Comparison of ENCODE assay signal across 34 mouse cellular contexts in genomic region chr2:181548682-181549081, GRCm38 (mm10). TPM values are rescaled to one million over a fixed set of nuclear protein-coding genes. Genes with fewer than 3 reads are reported as not detected.
DNase-seq lines count a peak whose midpoint lies in the region; ATAC-seq and TF ChIP-seq lines count a peak whose summit lies in the region.
"Had no signal": no experiment of that assay in that cellular context is flagged by ENCODE, and none has a peak within 500 bp of the region (broad histone marks: within the 10 kb centered on the region; RNA-seq: fewer than 3 reads in every experiment).

No protein-coding gene starts in this region.

- H3K9ac ChIP-seq in heart, embryonic 14.5 days (ENCODE audit: low read length) = no peak overlapping the region
- no peak overlapping the region for H3K9ac ChIP-seq in lung, embryonic 15.5 days
- H3K9ac ChIP-seq: forebrain, embryonic 13.5 days; heart, embryonic 13.5 days; hindbrain, embryonic 15.5 days; liver, embryonic 12.5 days; liver, postnatal 0 days; neural tube, embryonic 13.5 days had no signal

- no peak overlapping the region for H3K4me3 ChIP-seq in heart, embryonic 14.5 days (ENCODE audit: control insufficient read depth in 1 of 2, insufficient read depth in 1 of 2, low read depth in 1 of 2, low read length in 2 of 2)
- H3K4me3 ChIP-seq in lung, embryonic 15.5 days = no peak overlapping the region
- H3K4me3 ChIP-seq in lung, adult 2 months (replicated peaks; ENCODE audit: extremely low read depth, low read depth, low read length) = no peak overlapping the region
- no peak overlapping the region for H3K4me3 ChIP-seq in bone marrow, adult 2 months (replicated peaks; ENCODE audit: control insufficient read depth, low read depth, low read length)
- H3K4me3 ChIP-seq: forebrain, embryonic 13.5 days; heart, adult 2 months; heart, embryonic 13.5 days; hindbrain, embryonic 10.5 days; hindbrain, embryonic 15.5 days; liver, embryonic 12.5 days; midbrain, embryonic 10.5 days; neural tube, embryonic 13.5 days had no signal

- no peaks in the 10 kb centered on the region for H3K27me3 ChIP-seq in heart, embryonic 14.5 days (ENCODE audit: control insufficient read depth, insufficient read depth, low read length)
- H3K27me3 ChIP-seq in lung, embryonic 15.5 days = no peaks in the 10 kb centered on the region
- H3K27me3 ChIP-seq: forebrain, embryonic 13.5 days; heart, embryonic 13.5 days; hindbrain, embryonic 15.5 days; liver, embryonic 12.5 days; neural tube, embryonic 13.5 days had no signal

- 0 out of 2 replicates have a peak, but pooled peaks have one; percentile 4 for ATAC-seq in heart, embryonic 14.5 days (ENCODE audit: insufficient number of reproducible peaks, insufficient read depth, low FRiP score, low read depth)
- 0 out of 2 replicates have a peak, but pooled peaks have one; percentile 31 for ATAC-seq in lung, embryonic 15.5 days (ENCODE audit: borderline replicate concordance, extremely low read depth, low FRiP score, low TSS enrichment)
- ATAC-seq in granulocyte monocyte progenitor cell, adult 5-6 weeks (replicated peaks; ENCODE audit: poor library complexity, severe bottlenecking) = peak; percentile 25; the same call in 1 of the 2 replicates
- ATAC-seq: forebrain, embryonic 13.5 days; inflammation-experienced regulatory T-cells, adult 6 months; liver, embryonic 12.5 days; liver, postnatal 0 days had no signal

- DNase-seq in heart, adult 8-10 months (ENCODE audit: low spot score) = no peak
- DNase-seq in lung, adult 2 months = no peak
- no peak for DNase-seq in layer of hippocampus, postnatal 14 days (ENCODE audit: low spot score in 2 of 2)
- DNase-seq in cerebellum, postnatal 36 days = no peak
- DNase-seq: adrenal gland, postnatal 25 days; cerebellum, adult 2 months; cerebellum, postnatal 14 days; embryo, embryonic 11 days; gastrocnemius, postnatal 14 days; heart, adult 2 months; heart, postnatal 14 days; kidney, adult 18-20 months; kidney, postnatal 4 days; layer of hippocampus, postnatal 36 days; left cerebral cortex, postnatal 4 days; liver, postnatal 0 days; lung, postnatal 10 days; retina, postnatal 1 day; right cerebral cortex, postnatal 14 days; thymus, adult 18-20 months; thymus, postnatal 4 days had no signal

- no peak overlapping the region for H3K27ac ChIP-seq in heart, embryonic 14.5 days (replicated peaks in 1 of 2; ENCODE audit: control insufficient read depth in 1 of 2, insufficient read depth in 1 of 2, low read depth in 2 of 2, low read length in 2 of 2)
- H3K27ac ChIP-seq in lung, embryonic 15.5 days = no peak overlapping the region
- peak overlapping the region; percentile 46; the same call in 1 of the 2 replicates for H3K27ac ChIP-seq in bone marrow, adult 2 months (ENCODE audit: control insufficient read depth, insufficient read depth, low read depth, low read length, poor library complexity)
- H3K27ac ChIP-seq: forebrain, embryonic 13.5 days; heart, adult 2 months; heart, embryonic 13.5 days; hindbrain, embryonic 10.5 days; hindbrain, embryonic 15.5 days; liver, embryonic 12.5 days; midbrain, embryonic 10.5 days; neural tube, embryonic 13.5 days; stomach, postnatal 0 days had no signal

- no peak for TF ChIP-seq CTCF in lung, adult 2 months (IDR thresholded peaks at IDR 0.05; ENCODE audit: insufficient read depth, low read length)
- TF ChIP-seq CTCF in bone marrow, adult 2 months (IDR thresholded peaks at IDR 0.05; ENCODE audit: control insufficient read depth, insufficient read depth, low read length) = no peak

- TF ChIP-seq POLR2A in lung, adult 2 months (IDR thresholded peaks at IDR 0.05; ENCODE audit: borderline replicate concordance, extremely low read depth, low read depth, low read length) = no peak
- TF ChIP-seq POLR2A in bone marrow, adult 2 months (IDR thresholded peaks at IDR 0.05; ENCODE audit: borderline replicate concordance, control insufficient read depth, low read depth, low read length) = no peak

- H3K4me1 ChIP-seq in heart, embryonic 14.5 days (ENCODE audit: control insufficient read depth in 2 of 2, insufficient read depth in 2 of 2, low read length in 2 of 2) = no peaks in the 10 kb centered on the region
- H3K4me1 ChIP-seq in lung, embryonic 15.5 days = no peaks in the 10 kb centered on the region
- H3K4me1 ChIP-seq in lung, adult 2 months (ENCODE audit: control insufficient read depth, insufficient read depth, low read length) = no peaks in the 10 kb centered on the region; the same call in 1 of the 2 replicates
- peaks cover 7% of the 10 kb centered on the region for H3K4me1 ChIP-seq in bone marrow, adult 2 months (ENCODE audit: control insufficient read depth, insufficient read depth, low read length)
- H3K4me1 ChIP-seq: forebrain, embryonic 13.5 days; hindbrain, embryonic 10.5 days; hindbrain, embryonic 15.5 days; midbrain, embryonic 10.5 days; neural tube, embryonic 13.5 days had no signal

- H3K9me3 ChIP-seq in heart, embryonic 14.5 days (ENCODE audit: control insufficient read depth, low read length) = no peaks in the 10 kb centered on the region
- no peaks in the 10 kb centered on the region for H3K9me3 ChIP-seq in lung, embryonic 15.5 days
- H3K9me3 ChIP-seq: forebrain, embryonic 13.5 days; heart, embryonic 13.5 days; hindbrain, embryonic 10.5 days; hindbrain, embryonic 15.5 days; liver, embryonic 12.5 days; midbrain, embryonic 10.5 days; neural tube, embryonic 13.5 days had no signal

- WGBS in heart, embryonic 14.5 days = 51% methylated on average over 5 of the region's 5 CpGs
- 77% methylated on average over 5 of the region's 5 CpGs for WGBS in lung, embryonic 15.5 days
- WGBS in lung, adult 2 months = 77% methylated on average over 5 of the region's 5 CpGs
- 72% methylated on average over 5 of the region's 5 CpGs for WGBS in bone marrow, adult 2 months

- H3K4me2 ChIP-seq in heart, embryonic 14.5 days (ENCODE audit: low read length) = no peak overlapping the region
- H3K4me2 ChIP-seq in lung, embryonic 15.5 days = no peak overlapping the region
- H3K4me2 ChIP-seq: forebrain, embryonic 13.5 days; heart, embryonic 13.5 days; hindbrain, embryonic 15.5 days; liver, embryonic 12.5 days; neural tube, embryonic 13.5 days had no signal

- peaks cover 76% of the 10 kb centered on the region for H3K36me3 ChIP-seq in heart, embryonic 14.5 days (ENCODE audit: control insufficient read depth, insufficient read depth, low read length)
- peaks cover 65% of the 10 kb centered on the region for H3K36me3 ChIP-seq in lung, embryonic 15.5 days

RNA-seq across cellular contexts. Expression of gene Dnajc5, which starts 28.4 kb away (rescaled TPM):
- 69.8 and 81.3 TPM in 2 replicates for polyA plus RNA-seq in heart, embryonic 14.5 days (2014; fragmentation: Nextera tagmentation; extraction: Ambion mirVana)
- 10 to 100 TPM; 57.8 to 71.4 (median 65.0) TPM for total RNA-seq in heart, adult 8-10 months (2022)
- polyA plus RNA-seq in lung, embryonic 15.5 days (2015; fragmentation: Nextera tagmentation; extraction: Ambion mirVana) = 84.8 and 87.4 TPM in 2 replicates
- 47.4 and 76.4 TPM in 2 replicates for polyA plus RNA-seq in lung, adult 2 months (2012; rRNA removed)
- 24.4 and 43.8 TPM in 2 replicates for polyA plus RNA-seq in bone marrow, adult 2 months (2011; ENCODE audit: insufficient read depth, insufficient read length, low replicate concordance, missing spikeins)
- 43.8 and 47.1 TPM in 2 replicates for total RNA-seq in granulocyte monocyte progenitor cell, adult 5-6 weeks (2014; fragmentation: Nextera tagmentation)
- 46.4 and 54.5 TPM in 2 replicates for total RNA-seq in granulocyte monocyte progenitor cell, adult 5-6 weeks (2017)
- 100 to 1,000 TPM; 271 to 275 TPM for total RNA-seq in layer of hippocampus, postnatal 14 days (2021)

RNA-seq across cellular contexts. Expression of gene Uckl1, which starts 36.0 kb away (rescaled TPM):
- 72.1 and 72.2 TPM in 2 replicates for polyA plus RNA-seq in heart, embryonic 14.5 days (2014; fragmentation: Nextera tagmentation; extraction: Ambion mirVana)
- 10 to 100 TPM; 26.8 to 39.2 (median 35.0) TPM for total RNA-seq in heart, adult 8-10 months (2022)
- 41.4 and 51.2 TPM in 2 replicates for polyA plus RNA-seq in lung, embryonic 15.5 days (2015; fragmentation: Nextera tagmentation; extraction: Ambion mirVana)
- polyA plus RNA-seq in lung, adult 2 months (2012; rRNA removed) = 121 and 128 TPM in 2 replicates
- 36.5 and 129 TPM in 2 replicates for polyA plus RNA-seq in bone marrow, adult 2 months (2011; ENCODE audit: insufficient read depth, insufficient read length, low replicate concordance, missing spikeins)
- total RNA-seq in granulocyte monocyte progenitor cell, adult 5-6 weeks (2014; fragmentation: Nextera tagmentation) = 118 and 128 TPM in 2 replicates
- total RNA-seq in granulocyte monocyte progenitor cell, adult 5-6 weeks (2017) = 41.5 and 54.1 TPM in 2 replicates
- 10 to 100 TPM; 52.0 to 53.1 TPM for total RNA-seq in layer of hippocampus, postnatal 14 days (2021)

RNA-seq across cellular contexts. Expression of gene Prpf6, which starts 43.0 kb away (rescaled TPM):
- 41.1 and 43.0 TPM in 2 replicates for polyA plus RNA-seq in heart, embryonic 14.5 days (2014; fragmentation: Nextera tagmentation; extraction: Ambion mirVana)
- 10 to 100 TPM; 34.3 to 42.6 (median 35.0) TPM for total RNA-seq in heart, adult 8-10 months (2022)
- 60.8 and 61.9 TPM in 2 replicates for polyA plus RNA-seq in lung, embryonic 15.5 days (2015; fragmentation: Nextera tagmentation; extraction: Ambion mirVana)
- polyA plus RNA-seq in lung, adult 2 months (2012; rRNA removed) = 14.1 and 21.5 TPM in 2 replicates
- 15.7 and 27.7 TPM in 2 replicates for polyA plus RNA-seq in bone marrow, adult 2 months (2011; ENCODE audit: insufficient read depth, insufficient read length, low replicate concordance, missing spikeins)
- total RNA-seq in granulocyte monocyte progenitor cell, adult 5-6 weeks (2014; fragmentation: Nextera tagmentation) = 30.8 and 35.2 TPM in 2 replicates
- total RNA-seq in granulocyte monocyte progenitor cell, adult 5-6 weeks (2017) = 68.8 and 71.6 TPM in 2 replicates
- total RNA-seq in layer of hippocampus, postnatal 14 days (2021) = 10 to 100 TPM; 51.2 to 55.5 TPM

RNA-seq across cellular contexts. Expression of gene Zfp512b, which starts 43.9 kb away (rescaled TPM):
- 29.3 and 32.0 TPM in 2 replicates for polyA plus RNA-seq in heart, embryonic 14.5 days (2014; fragmentation: Nextera tagmentation; extraction: Ambion mirVana)
- 10 to 100 TPM; 11.0 to 18.7 (median 14.0) TPM for total RNA-seq in heart, adult 8-10 months (2022)
- 48.2 and 52.3 TPM in 2 replicates for polyA plus RNA-seq in lung, embryonic 15.5 days (2015; fragmentation: Nextera tagmentation; extraction: Ambion mirVana)
- 37.1 and 43.7 TPM in 2 replicates for polyA plus RNA-seq in lung, adult 2 months (2012; rRNA removed)
- polyA plus RNA-seq in bone marrow, adult 2 months (2011; ENCODE audit: insufficient read depth, insufficient read length, low replicate concordance, missing spikeins) = 12.6 and 31.9 TPM in 2 replicates
- 21.1 and 23.5 TPM in 2 replicates for total RNA-seq in granulocyte monocyte progenitor cell, adult 5-6 weeks (2014; fragmentation: Nextera tagmentation)
- total RNA-seq in granulocyte monocyte progenitor cell, adult 5-6 weeks (2017) = 11.6 and 15.6 TPM in 2 replicates
- total RNA-seq in layer of hippocampus, postnatal 14 days (2021) = 100 to 1,000 TPM; 108 to 116 TPM

RNA-seq across cellular contexts. Expression of gene Samd10, which starts 50.3 kb away (rescaled TPM):
- polyA plus RNA-seq in heart, embryonic 14.5 days (2014; fragmentation: Nextera tagmentation; extraction: Ambion mirVana) = 13.3 and 14.0 TPM in 2 replicates
- total RNA-seq in heart, adult 8-10 months (2022) = 1 to 10 TPM; 1.2 to 1.6 (median 1.5) TPM
- 29.7 and 30.1 TPM in 2 replicates for polyA plus RNA-seq in lung, embryonic 15.5 days (2015; fragmentation: Nextera tagmentation; extraction: Ambion mirVana)
- 24.1 and 24.5 TPM in 2 replicates for polyA plus RNA-seq in lung, adult 2 months (2012; rRNA removed)
- polyA plus RNA-seq in bone marrow, adult 2 months (2011; ENCODE audit: insufficient read depth, insufficient read length, low replicate concordance, missing spikeins) = 0.75 and 6.5 TPM in 2 replicates
- total RNA-seq in granulocyte monocyte progenitor cell, adult 5-6 weeks (2014; fragmentation: Nextera tagmentation) = 6.2 and 13.1 TPM in 2 replicates
- total RNA-seq in granulocyte monocyte progenitor cell, adult 5-6 weeks (2017) = 3.2 and 4.5 TPM in 2 replicates
- 10 to 100 TPM; 14.6 to 19.5 TPM for total RNA-seq in layer of hippocampus, postnatal 14 days (2021)
